In the genomic region with DNA sequence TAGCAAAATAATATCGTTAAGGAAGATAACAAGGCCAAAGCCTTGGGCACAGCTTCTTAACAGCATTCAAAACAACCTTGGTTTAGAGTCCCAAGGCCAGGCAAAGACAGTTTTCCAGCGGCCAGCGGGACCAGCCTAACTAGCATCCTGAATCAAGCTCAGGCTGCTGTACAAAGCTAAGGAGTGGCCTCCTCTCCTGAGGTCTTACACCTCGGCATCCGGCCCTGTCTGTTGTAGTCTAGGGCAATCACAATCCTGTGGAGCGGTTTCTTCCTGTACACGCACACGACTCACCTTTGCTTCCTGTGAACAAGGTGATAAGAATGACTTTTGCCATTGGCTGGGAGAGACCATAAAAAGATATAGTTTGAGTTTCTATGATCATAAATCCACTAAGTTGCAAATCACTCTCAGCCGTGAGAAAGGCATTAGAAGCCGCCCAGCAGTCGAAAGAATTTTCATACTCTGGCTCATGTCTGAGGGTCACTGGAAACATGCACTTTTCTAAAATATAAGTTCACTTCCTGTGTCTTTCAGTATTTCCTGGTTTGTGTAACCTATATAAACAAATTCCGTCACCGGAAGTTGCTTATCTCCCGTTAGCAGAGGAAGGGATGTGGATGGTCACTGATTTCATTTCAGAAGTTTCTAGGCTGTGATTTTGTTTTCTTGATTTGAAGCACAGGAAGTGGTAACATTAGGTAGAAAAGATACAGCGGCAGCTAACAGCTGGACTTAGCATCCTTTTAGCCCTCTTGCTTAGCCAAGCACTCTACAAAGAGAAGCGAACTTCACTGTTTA, we compare ENCODE assay signal across 9 mouse cellular contexts. TPM values are rescaled to one million over a fixed set of nuclear protein-coding genes. Genes with fewer than 3 reads are reported as not detected.
DNase-seq lines count a peak whose midpoint lies in the region; ATAC-seq and TF ChIP-seq lines count a peak whose summit lies in the region.
"Had no signal": no experiment of that assay in that cellular context is flagged by ENCODE, and none has a peak within 500 bp of the region (broad histone marks: within the 10 kb centered on the region; RNA-seq: fewer than 3 reads in every experiment).

No protein-coding gene starts in this region.

- peaks cover 28% of the 10 kb centered on the region for H3K4me1 ChIP-seq in heart, embryonic 16.5 days (ENCODE audit: control insufficient read depth, insufficient read depth, low read length)
- H3K4me1 ChIP-seq in heart, adult 2 months (ENCODE audit: control insufficient read depth, insufficient read depth, low read length): peaks cover 11% of the 10 kb centered on the region
- peaks cover 60% of the 10 kb centered on the region for H3K4me1 ChIP-seq in embryonic facial prominence, embryonic 10.5 days
- peaks cover 65% of the 10 kb centered on the region for H3K4me1 ChIP-seq in limb, embryonic 10.5 days

- TF ChIP-seq EP300 in heart, adult 2 months (IDR thresholded peaks at IDR 0.05; ENCODE audit: insufficient read depth, low read depth, low read length): no peak

- no peaks in the 10 kb centered on the region for H3K79me2 ChIP-seq in heart, adult 2 months (replicated peaks; ENCODE audit: control insufficient read depth, insufficient read depth, low read length)

- no peak for TF ChIP-seq CTCF in heart, adult 2 months (IDR thresholded peaks at IDR 0.05)

- no peak overlapping the region for H3K9ac ChIP-seq in heart, embryonic 16.5 days (ENCODE audit: low read length)
- no peak overlapping the region for H3K9ac ChIP-seq in heart, adult 2 months (ENCODE audit: low read depth, low read length)

- no peak for DNase-seq in heart, adult 2 months
- DNase-seq in CD4-positive helper T cell, adult 2 months (ENCODE audit: low read depth, low spot score): peak; percentile 83
- DNase-seq in embryonic facial prominence, embryonic 10.5 days (ENCODE audit: low spot score): no peak
- no peak for DNase-seq in limb, embryonic 10.5 days (ENCODE audit: low spot score)
- no peak for DNase-seq in urinary bladder, postnatal 25 days (ENCODE audit: low spot score)

- no peak for ATAC-seq in heart, embryonic 16.5 days (replicated peaks; ENCODE audit: extremely low read depth, insufficient read depth, low FRiP score)
- no peak for ATAC-seq in cerebellum, adult (ENCODE audit: insufficient number of reproducible peaks, low FRiP score, low TSS enrichment)
- no peak for ATAC-seq in frontal cortex, adult (ENCODE audit: low TSS enrichment)

- intact Hi-C loops in heart, adult 2 months (cut with DNase I): loop anchor here (5.0 to 10.0 kb wide), 4 partner anchors 349 to 786 kb away; no protein-coding TSS in a partner anchor

- no peak overlapping the region for H3K4me3 ChIP-seq in heart, embryonic 16.5 days (ENCODE audit: low read length)
- no peak overlapping the region for H3K4me3 ChIP-seq in heart, adult 2 months
- no peak overlapping the region for H3K4me3 ChIP-seq in embryonic facial prominence, embryonic 10.5 days
- no peak overlapping the region for H3K4me3 ChIP-seq in limb, embryonic 10.5 days

- H3K4me2 ChIP-seq in heart, embryonic 16.5 days (ENCODE audit: low read depth, low read length): no peak overlapping the region

- H3K9me3 ChIP-seq in heart, embryonic 16.5 days (replicated peaks; ENCODE audit: control insufficient read depth, low read length): no peaks in the 10 kb centered on the region
- no peaks in the 10 kb centered on the region for H3K9me3 ChIP-seq in embryonic facial prominence, embryonic 10.5 days
- no peaks in the 10 kb centered on the region for H3K9me3 ChIP-seq in limb, embryonic 10.5 days (replicated peaks)

- peak overlapping the region; percentile 74 for H3K27ac ChIP-seq in heart, embryonic 16.5 days (ENCODE audit: low read length)
- H3K27ac ChIP-seq in heart, adult 2 months: no peak overlapping the region; the same call in 1 of the 2 replicates
- H3K27ac ChIP-seq in embryonic facial prominence, embryonic 10.5 days (replicated peaks): peak overlapping the region; percentile 75
- H3K27ac ChIP-seq in limb, embryonic 10.5 days: peak overlapping the region; percentile 66

- 51% methylated on average over 16 of the region's 16 CpGs for WGBS in heart, embryonic 16.5 days
- WGBS in heart, adult 2 months: 40% methylated on average over 16 of the region's 16 CpGs
- 60% methylated on average over 16 of the region's 16 CpGs for WGBS in embryonic facial prominence, embryonic 10.5 days
- 56% methylated on average over 16 of the region's 16 CpGs for WGBS in limb, embryonic 10.5 days

- no peak for TF ChIP-seq POLR2A in heart, adult 2 months (IDR thresholded peaks at IDR 0.05; ENCODE audit: insufficient read depth, low read depth, low read length)

- 0 out of 2 replicates have a peak, but pooled peaks cover 2% of the 10 kb centered on the region for H3K27me3 ChIP-seq in heart, embryonic 16.5 days (ENCODE audit: control insufficient read depth, insufficient read depth, low read length)
- H3K27me3 ChIP-seq in heart, adult 2 months (ENCODE audit: control insufficient read depth, insufficient read depth, low read length): no peaks in the 10 kb centered on the region
- H3K27me3 ChIP-seq in embryonic facial prominence, embryonic 10.5 days (replicated peaks; ENCODE audit: low read depth, poor library complexity, severe bottlenecking): peaks cover 22% of the 10 kb centered on the region; the same call in 1 of the 2 replicates
- no peaks in the 10 kb centered on the region for H3K27me3 ChIP-seq in limb, embryonic 10.5 days (ENCODE audit: low read depth, poor library complexity, severe bottlenecking)

- no peaks in the 10 kb centered on the region for H3K36me3 ChIP-seq in heart, embryonic 16.5 days (ENCODE audit: control insufficient read depth, insufficient read depth)
- H3K36me3 ChIP-seq in heart, adult 2 months (ENCODE audit: control insufficient read depth, insufficient read depth, low read length): no peaks in the 10 kb centered on the region
- no peaks in the 10 kb centered on the region for H3K36me3 ChIP-seq in embryonic facial prominence, embryonic 10.5 days (replicated peaks)
- no peaks in the 10 kb centered on the region for H3K36me3 ChIP-seq in limb, embryonic 10.5 days

RNA-seq across cellular contexts. Expression of gene Enc1, which starts 2.5 kb away (rescaled TPM):
- 4.7 and 4.9 TPM in 2 replicates for polyA plus RNA-seq in heart, embryonic 16.5 days (2015; fragmentation: Nextera tagmentation; extraction: Ambion mirVana)
- total RNA-seq in heart, adult 2 months (2021): 1 to 10 TPM; 7.7 to 10.0 TPM
- 5.2 and 6.3 TPM in 2 replicates for polyA plus RNA-seq in heart, adult 2 months (2012; rRNA removed)
- 5.6 and 6.8 TPM in 2 replicates for polyA plus RNA-seq in embryonic facial prominence, embryonic 10.5 days (2016; fragmentation: Nextera tagmentation; extraction: Ambion mirVana)
- 2.5 and 4.3 TPM in 2 replicates for polyA plus RNA-seq in limb, embryonic 10.5 days (2016; fragmentation: Nextera tagmentation; extraction: Ambion mirVana)
- total RNA-seq: MEL had no signal

RNA-seq across cellular contexts. Expression of gene Hexb, which starts 40.2 kb away (rescaled TPM):
- 37.0 and 46.5 TPM in 2 replicates for polyA plus RNA-seq in heart, embryonic 16.5 days (2015; fragmentation: Nextera tagmentation; extraction: Ambion mirVana)
- 10 to 100 TPM; 21.2 to 21.7 TPM for total RNA-seq in heart, adult 2 months (2021)
- polyA plus RNA-seq in heart, adult 2 months (2012; rRNA removed): 21.3 and 26.5 TPM in 2 replicates
- 14.1 and 18.4 TPM in 2 replicates for polyA plus RNA-seq in embryonic facial prominence, embryonic 10.5 days (2016; fragmentation: Nextera tagmentation; extraction: Ambion mirVana)
- 15.2 and 18.2 TPM in 2 replicates for polyA plus RNA-seq in limb, embryonic 10.5 days (2016; fragmentation: Nextera tagmentation; extraction: Ambion mirVana)
